Comparison of ENCODE assay signal across 8 mouse cellular contexts in genomic region chr8:3718559-3718958, GRCm38 (mm10). TPM values are rescaled to one million over a fixed set of nuclear protein-coding genes. Genes with fewer than 3 reads are reported as not detected.
DNase-seq lines count a peak whose midpoint lies in the region; ATAC-seq lines count a peak whose summit lies in the region.

No protein-coding gene starts in this region.

- ATAC-seq in hindbrain, embryonic 16.5 days = no peak
- ATAC-seq in intestine, embryonic 14.5 days (replicated peaks; ENCODE audit: low FRiP score, low TSS enrichment, low read depth) = no peak; the same call in 1 of the 2 replicates
- ATAC-seq in midbrain, embryonic 13.5 days = peak; percentile 74

- 0 out of 2 replicates have a peak, but pooled peaks cover 3% of the 10 kb centered on the region for H3K4me1 ChIP-seq in hindbrain, embryonic 10.5 days (replicated peaks)
- H3K4me1 ChIP-seq in hindbrain, embryonic 16.5 days (ENCODE audit: control insufficient read depth, insufficient read depth, low read depth, low read length) = no peaks in the 10 kb centered on the region
- H3K4me1 ChIP-seq in intestine, embryonic 14.5 days (replicated peaks; ENCODE audit: control insufficient read depth, insufficient read depth, low read length) = no peaks in the 10 kb centered on the region
- no peaks in the 10 kb centered on the region for H3K4me1 ChIP-seq in midbrain, embryonic 13.5 days (replicated peaks)

- no peaks in the 10 kb centered on the region for H3K36me3 ChIP-seq in hindbrain, embryonic 10.5 days
- H3K36me3 ChIP-seq in hindbrain, embryonic 16.5 days (ENCODE audit: control insufficient read depth, insufficient read depth, low read length) = no peaks in the 10 kb centered on the region
- H3K36me3 ChIP-seq in intestine, embryonic 14.5 days (ENCODE audit: control insufficient read depth, insufficient read depth, low read length) = no peaks in the 10 kb centered on the region
- no peaks in the 10 kb centered on the region for H3K36me3 ChIP-seq in midbrain, embryonic 13.5 days

- H3K27me3 ChIP-seq in hindbrain, embryonic 10.5 days (ENCODE audit: insufficient read depth, poor library complexity, severe bottlenecking) = no peaks in the 10 kb centered on the region
- H3K27me3 ChIP-seq in hindbrain, embryonic 16.5 days (replicated peaks; ENCODE audit: control insufficient read depth, insufficient read depth, low read length) = no peaks in the 10 kb centered on the region
- no peaks in the 10 kb centered on the region for H3K27me3 ChIP-seq in intestine, embryonic 14.5 days (replicated peaks; ENCODE audit: control insufficient read depth, insufficient read depth, low read length)
- no peaks in the 10 kb centered on the region for H3K27me3 ChIP-seq in midbrain, embryonic 13.5 days

- WGBS in hindbrain, embryonic 10.5 days = 17% methylated on average over 14 of the region's 14 CpGs
- 15% methylated on average over 14 of the region's 14 CpGs for WGBS in hindbrain, embryonic 16.5 days
- WGBS in intestine, embryonic 14.5 days = 13% methylated on average over 14 of the region's 14 CpGs
- WGBS in midbrain, embryonic 13.5 days = 15% methylated on average over 14 of the region's 14 CpGs

- H3K4me3 ChIP-seq in hindbrain, embryonic 10.5 days = no peak overlapping the region
- H3K4me3 ChIP-seq in hindbrain, embryonic 16.5 days (ENCODE audit: low read length) = no peak overlapping the region
- H3K4me3 ChIP-seq in intestine, embryonic 14.5 days (ENCODE audit: low read depth, low read length) = no peak overlapping the region
- no peak overlapping the region for H3K4me3 ChIP-seq in midbrain, embryonic 13.5 days (replicated peaks)

- H3K4me2 ChIP-seq in hindbrain, embryonic 16.5 days (ENCODE audit: low read length) = no peak overlapping the region
- H3K4me2 ChIP-seq in intestine, embryonic 14.5 days (ENCODE audit: low read length) = no peak overlapping the region
- no peak overlapping the region for H3K4me2 ChIP-seq in midbrain, embryonic 13.5 days (replicated peaks)

- H3K27ac ChIP-seq in hindbrain, embryonic 10.5 days = no peak overlapping the region
- H3K27ac ChIP-seq in hindbrain, embryonic 16.5 days (ENCODE audit: low read depth, low read length) = no peak overlapping the region
- no peak overlapping the region for H3K27ac ChIP-seq in intestine, embryonic 14.5 days (ENCODE audit: low read depth)
- no peak overlapping the region for H3K27ac ChIP-seq in midbrain, embryonic 13.5 days

- no peak overlapping the region for H3K9ac ChIP-seq in hindbrain, embryonic 16.5 days (ENCODE audit: low read depth, low read length)
- H3K9ac ChIP-seq in intestine, embryonic 14.5 days (ENCODE audit: low read length) = no peak overlapping the region
- no peak overlapping the region for H3K9ac ChIP-seq in midbrain, embryonic 13.5 days (replicated peaks)

- intact Hi-C loops in left cerebral cortex, postnatal 14 days (cut with DNase I) = loop anchor here (5.0 kb wide), 1 partner anchor 239 kb away; no protein-coding TSS in a partner anchor

- peak; percentile 58 for DNase-seq in hindbrain, embryonic 10.5 days (ENCODE audit: low spot score)
- DNase-seq in cerebellum, adult 9-10 months = peak; percentile 48
- peak; percentile 45 to 46 for DNase-seq in frontal cortex, postnatal 25 days (ENCODE audit: low spot score in 2 of 2)
- peak; percentile 80 for DNase-seq in intestine, embryonic 14.5 days (ENCODE audit: low spot score)
- DNase-seq in left cerebral cortex, postnatal 14 days (ENCODE audit: low spot score in 2 of 2) = peak; percentile 66
- DNase-seq in spleen, postnatal 10 days (ENCODE audit: low spot score in 2 of 2) = peak; percentile 71 to 87

- H3K9me3 ChIP-seq in hindbrain, embryonic 10.5 days = no peaks in the 10 kb centered on the region
- no peaks in the 10 kb centered on the region for H3K9me3 ChIP-seq in hindbrain, embryonic 16.5 days (ENCODE audit: control insufficient read depth, low read length)
- no peaks in the 10 kb centered on the region for H3K9me3 ChIP-seq in intestine, embryonic 14.5 days (ENCODE audit: control insufficient read depth, low read length)
- H3K9me3 ChIP-seq in midbrain, embryonic 13.5 days = no peaks in the 10 kb centered on the region

RNA-seq across cellular contexts. Expression of gene Clec4g, which starts 1.9 kb away (rescaled TPM):
- not detected in 2 replicates for polyA plus RNA-seq in hindbrain, embryonic 10.5 days (2016; fragmentation: Nextera tagmentation; extraction: Ambion mirVana)
- not detected in 2 replicates for polyA plus RNA-seq in hindbrain, embryonic 16.5 days (2015; fragmentation: Nextera tagmentation; extraction: Ambion mirVana)
- polyA plus RNA-seq in intestine, embryonic 14.5 days (2014; fragmentation: Nextera tagmentation; extraction: Ambion mirVana) = not detected in 2 replicates
- not detected for total RNA-seq in left cerebral cortex, postnatal 14 days (2021)
- not detected in 2 replicates for polyA plus RNA-seq in midbrain, embryonic 13.5 days (2015; fragmentation: Nextera tagmentation; extraction: Ambion mirVana)

RNA-seq across cellular contexts. Expression of gene Fcer2a, which starts 24.6 kb away (rescaled TPM):
- polyA plus RNA-seq in hindbrain, embryonic 10.5 days (2016; fragmentation: Nextera tagmentation; extraction: Ambion mirVana) = 0.22 and 0.31 TPM in 2 replicates
- polyA plus RNA-seq in hindbrain, embryonic 16.5 days (2015; fragmentation: Nextera tagmentation; extraction: Ambion mirVana) = 0.41 and 0.45 TPM in 2 replicates
- 0.08 and 0.11 TPM in 2 replicates for polyA plus RNA-seq in intestine, embryonic 14.5 days (2014; fragmentation: Nextera tagmentation; extraction: Ambion mirVana)
- total RNA-seq in left cerebral cortex, postnatal 14 days (2021) = not detected
- polyA plus RNA-seq in midbrain, embryonic 13.5 days (2015; fragmentation: Nextera tagmentation; extraction: Ambion mirVana) = 0.23 and 0.61 TPM in 2 replicates

RNA-seq across cellular contexts. Expression of gene Cd209a, which starts 30.2 kb away (rescaled TPM):
- not detected in 2 replicates for polyA plus RNA-seq in hindbrain, embryonic 10.5 days (2016; fragmentation: Nextera tagmentation; extraction: Ambion mirVana)
- 0.34 TPM in 1 of 2 replicates, not detected in the other for polyA plus RNA-seq in hindbrain, embryonic 16.5 days (2015; fragmentation: Nextera tagmentation; extraction: Ambion mirVana)
- not detected in 2 replicates for polyA plus RNA-seq in intestine, embryonic 14.5 days (2014; fragmentation: Nextera tagmentation; extraction: Ambion mirVana)
- total RNA-seq in left cerebral cortex, postnatal 14 days (2021) = not detected
- polyA plus RNA-seq in midbrain, embryonic 13.5 days (2015; fragmentation: Nextera tagmentation; extraction: Ambion mirVana) = not detected in 2 replicates

RNA-seq across cellular contexts. Expression of gene Trappc5, which starts 42.5 kb away (rescaled TPM):
- polyA plus RNA-seq in hindbrain, embryonic 10.5 days (2016; fragmentation: Nextera tagmentation; extraction: Ambion mirVana) = 44.7 and 45.3 TPM in 2 replicates
- 64.0 and 69.2 TPM in 2 replicates for polyA plus RNA-seq in hindbrain, embryonic 16.5 days (2015; fragmentation: Nextera tagmentation; extraction: Ambion mirVana)
- 34.0 TPM in 2 replicates for polyA plus RNA-seq in intestine, embryonic 14.5 days (2014; fragmentation: Nextera tagmentation; extraction: Ambion mirVana)
- 10 to 100 TPM; 27.5 to 28.6 TPM for total RNA-seq in left cerebral cortex, postnatal 14 days (2021)
- 58.6 and 60.2 TPM in 2 replicates for polyA plus RNA-seq in midbrain, embryonic 13.5 days (2015; fragmentation: Nextera tagmentation; extraction: Ambion mirVana)

RNA-seq across cellular contexts. Expression of gene Fcor, which starts 46.4 kb away (rescaled TPM):
- 9.5 and 9.6 TPM in 2 replicates for polyA plus RNA-seq in hindbrain, embryonic 10.5 days (2016; fragmentation: Nextera tagmentation; extraction: Ambion mirVana)
- 20.9 and 21.7 TPM in 2 replicates for polyA plus RNA-seq in hindbrain, embryonic 16.5 days (2015; fragmentation: Nextera tagmentation; extraction: Ambion mirVana)
- polyA plus RNA-seq in intestine, embryonic 14.5 days (2014; fragmentation: Nextera tagmentation; extraction: Ambion mirVana) = 16.7 and 16.8 TPM in 2 replicates
- 10 to 100 TPM; 16.3 to 18.6 TPM for total RNA-seq in left cerebral cortex, postnatal 14 days (2021)
- polyA plus RNA-seq in midbrain, embryonic 13.5 days (2015; fragmentation: Nextera tagmentation; extraction: Ambion mirVana) = 9.6 and 12.4 TPM in 2 replicates
